Mouse (Mus musculus) neural tube, embryonic 13.5 days (tissue): ENCODE measurements around the gene Srf. TPM values are rescaled to one million over a fixed set of nuclear protein-coding genes. Genes with fewer than 3 reads are reported as not detected.

Experiments used
- ATAC-seq: fragments of 200-750 bp; cut with Nextera tagmentation; 2 replicates; pipeline ENCODE4 v1.8.0; 2017; ENCODE audit warnings: low read depth, mild to moderate bottlenecking, moderate TSS enrichment, moderate library complexity
- H3K27ac ChIP-seq: fragments of 300-500 bp; sonication (generic); replicated peaks from 2 replicates; pipeline ENCODE4 v1.5.1; 2015; ENCODE audit warnings: moderate library complexity, mild to moderate bottlenecking, inconsistent platforms
- H3K27me3 ChIP-seq: fragments of 300-500 bp; sonication (generic); 2 replicates; pipeline ENCODE4 v1.6.1; 2015; ENCODE audit warnings: mild to moderate bottlenecking, inconsistent platforms
- H3K36me3 ChIP-seq: fragments of 300-500 bp; sonication (generic); 2 replicates; pipeline ENCODE4 v1.6.1; 2015; ENCODE audit warnings: mild to moderate bottlenecking, inconsistent platforms
- H3K4me1 ChIP-seq: fragments of 300-500 bp; sonication (generic); replicated peaks from 2 replicates; pipeline ENCODE4 v1.6.1; 2015; ENCODE audit warnings: inconsistent platforms
- H3K4me2 ChIP-seq: fragments of 300-500 bp; sonication (generic); 2 replicates; pipeline ENCODE4 v1.6.1; 2015; ENCODE audit warnings: inconsistent platforms, mild to moderate bottlenecking, moderate library complexity
- H3K4me3 ChIP-seq: fragments of 300-500 bp; sonication (generic); 2 replicates; pipeline ENCODE4 v1.5.1; 2015; ENCODE audit warnings: mild to moderate bottlenecking, inconsistent platforms
- H3K9ac ChIP-seq: fragments of 300-500 bp; sonication (generic); 2 replicates; pipeline ENCODE4 v1.6.1; 2015; ENCODE audit warnings: moderate library complexity, mild to moderate bottlenecking, inconsistent platforms
- H3K9me3 ChIP-seq: fragments of 300-500 bp; sonication (generic); 2 replicates; pipeline ENCODE4 v1.6.1; 2016; ENCODE audit warnings: inconsistent platforms
- WGBS: fragments of 180-500 bp; shearing (Covaris S2); methylation state at CpG from one replicate; pipeline ENCODE4 v1.1.7; 2015; 5-methylcytosine and 5-hydroxymethylcytosine counted together
- polyA plus RNA-seq: library from polyadenylated mRNA; unstranded; fragments of >200 nt; fragmentation: Nextera tagmentation; extraction: Ambion mirVana; gene quantifications from 2 replicates; pipeline ENCODE4 v1.2.1, GENCODE M21; 2015

The Srf gene
- 4.7 and 5.4 TPM in 2 replicates for polyA plus RNA-seq

DNA sequence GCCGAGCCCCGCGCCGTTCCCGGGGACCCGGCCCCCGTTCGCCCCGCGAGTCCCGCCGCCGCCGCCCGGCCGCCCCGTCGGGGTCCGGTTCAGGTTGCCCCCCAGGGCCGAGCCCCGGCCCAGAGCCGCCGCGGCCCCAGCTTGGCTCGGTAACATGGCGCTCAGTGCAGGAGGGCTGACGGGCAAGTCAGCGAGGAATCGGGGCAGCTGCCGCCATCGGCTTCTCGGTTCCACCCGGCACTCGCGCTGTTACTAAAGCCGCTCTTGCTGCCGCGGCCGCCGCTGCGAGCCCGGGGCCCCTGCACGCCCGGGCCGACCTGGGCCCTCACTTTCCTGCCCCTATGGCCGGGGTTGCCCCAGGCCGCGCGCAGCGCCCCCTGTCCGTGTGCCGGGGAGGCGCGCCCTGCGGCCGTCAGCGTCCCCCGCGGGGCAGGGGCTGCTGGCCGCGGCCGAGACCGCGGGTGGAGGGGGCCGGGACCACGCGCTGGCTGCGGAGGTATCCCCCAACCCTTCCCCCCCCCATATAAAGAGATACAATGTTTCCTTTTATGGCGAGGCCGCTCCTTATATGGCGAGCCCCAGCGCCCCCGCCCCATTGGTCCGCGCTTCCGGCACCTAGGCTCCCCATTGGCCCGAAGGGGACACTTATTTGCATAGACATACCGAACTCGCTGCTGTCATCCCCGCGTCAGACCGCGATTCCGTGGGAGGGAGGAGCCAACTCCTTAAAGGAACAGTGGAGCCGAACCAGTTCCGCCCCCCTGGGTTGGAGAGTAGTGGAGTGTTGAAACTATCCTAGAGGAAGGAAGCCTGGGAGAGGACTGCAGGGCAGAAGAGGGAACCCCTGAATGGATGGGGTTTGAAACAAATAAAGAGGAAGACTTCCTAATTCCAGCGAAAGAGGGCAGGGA, at the start of gene Srf:
Gene Srf (minus strand): TSS at position 503 of the 911 bp plus-strand sequence.
- peaks cover 14% of the 10 kb centered on the region for H3K36me3 ChIP-seq
- peak within 1 kb of the TSS; percentile 95 for H3K27ac ChIP-seq
- peak within 1 kb of the TSS; percentile 94 for H3K4me2 ChIP-seq
- peak within 1 kb of the TSS; percentile 98 for H3K4me3 ChIP-seq
- H3K4me1 ChIP-seq, result peaks cover 45% of the 10 kb centered on the region
- no peaks in the 10 kb centered on the region for H3K27me3 ChIP-seq
- WGBS, result under 1% methylated on average over 81 of the region's 87 CpGs
- peak; percentile 95 for ATAC-seq
- H3K9ac ChIP-seq, result peak within 1 kb of the TSS; percentile 99
- H3K9me3 ChIP-seq, result no peaks in the 10 kb centered on the region

GRCm38 (mm10) chr17:46605126-46605525, 49.2 kb upstream of the Srf start:
- Histone ChIP-seq H3K9me3 (no peaks in the 10 kb centered on the region), H3K27ac (peak overlapping the region; percentile 74), H3K9ac (peak overlapping the region; percentile 52; the same call in 1 of the 2 replicates), H3K36me3 (no peaks in the 10 kb centered on the region), H3K27me3 (no peaks in the 10 kb centered on the region), H3K4me1 (peaks cover 48% of the 10 kb centered on the region), H3K4me2 (0 out of 2 replicates have a peak overlapping the region, but pooled peaks have one; percentile 13), H3K4me3 (no peak overlapping the region)
- no peak for ATAC-seq
- WGBS, result 45% methylated on average over 5 of the region's 5 CpGs

- Histone ChIP-seq H3K27me3 (no peaks in the 10 kb centered on the region), H3K4me3 (no peak overlapping the region), H3K9ac (no peak overlapping the region), H3K4me2 (no peak overlapping the region), H3K36me3 (no peaks in the 10 kb centered on the region), H3K27ac (0 out of 2 replicates have a peak overlapping the region, but pooled peaks have one; percentile 3), H3K9me3 (no peaks in the 10 kb centered on the region), H3K4me1 (peaks cover 35% of the 10 kb centered on the region)
- ATAC-seq, result no peak
- 96% methylated on average over 4 of the region's 4 CpGs for WGBS
Observed at GRCm38 (mm10) chr17:46603229-46603628, 47.3 kb upstream of the Srf start.

DNA sequence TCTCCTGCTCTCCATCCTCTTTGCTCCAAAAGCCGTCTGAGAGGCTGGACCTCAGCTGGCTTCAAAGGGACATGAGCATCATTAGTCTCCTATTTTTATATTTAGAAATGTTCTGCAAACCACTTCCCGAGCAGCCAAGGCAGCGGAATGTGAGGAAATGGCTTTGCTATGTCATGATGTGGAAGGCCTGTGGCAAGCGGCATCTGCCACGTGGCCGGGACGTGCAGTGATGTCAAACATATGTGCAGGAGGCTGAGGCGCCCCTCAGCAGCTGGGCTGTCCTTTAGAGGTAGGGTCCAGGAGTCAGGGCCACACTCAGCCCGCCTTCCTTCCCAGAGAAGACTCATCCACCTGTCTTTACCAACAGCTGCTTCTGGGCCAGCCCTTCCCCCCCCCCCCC, 46.2 kb upstream of the Srf start:
- Histone ChIP-seq H3K27me3 (no peaks in the 10 kb centered on the region), H3K27ac (peak overlapping the region; percentile 42; the same call in 1 of the 2 replicates), H3K36me3 (peaks cover 1% of the 10 kb centered on the region; the same call in 1 of the 2 replicates), H3K4me3 (no peak overlapping the region), H3K4me2 (no peak overlapping the region), H3K4me1 (peaks cover 25% of the 10 kb centered on the region), H3K9ac (no peak overlapping the region), H3K9me3 (no peaks in the 10 kb centered on the region)
- 72% methylated on average over 9 of the region's 9 CpGs for WGBS
- ATAC-seq, result no peak

DNA sequence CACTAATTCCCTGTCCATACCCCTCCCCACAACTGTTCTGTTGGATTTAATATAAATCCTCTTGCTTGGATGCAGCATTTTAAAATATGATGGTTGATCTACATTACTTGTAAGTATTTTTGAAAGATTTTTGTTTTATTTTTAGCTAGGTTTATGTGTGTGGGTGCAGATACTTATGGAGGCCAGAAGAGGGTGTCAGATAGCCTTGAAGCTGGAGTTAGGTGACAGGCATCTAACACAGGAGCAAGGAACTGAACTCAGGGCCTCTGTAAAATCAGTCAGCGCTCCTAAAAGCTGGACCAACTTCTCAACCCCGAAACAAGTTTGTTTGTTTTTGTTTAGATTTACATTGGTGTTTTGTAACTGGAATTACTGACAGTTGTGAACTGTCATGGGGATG, 44.6 kb upstream of the Srf start:
- Histone ChIP-seq H3K4me3 (no peak overlapping the region), H3K36me3 (peaks cover 8% of the 10 kb centered on the region; the same call in 1 of the 2 replicates), H3K9ac (no peak overlapping the region), H3K9me3 (no peaks in the 10 kb centered on the region), H3K27me3 (no peaks in the 10 kb centered on the region), H3K4me1 (peaks cover 17% of the 10 kb centered on the region), H3K4me2 (no peak overlapping the region), H3K27ac (no peak overlapping the region)
- 88% methylated on average over 2 of the region's 2 CpGs for WGBS
- no peak for ATAC-seq

DNA sequence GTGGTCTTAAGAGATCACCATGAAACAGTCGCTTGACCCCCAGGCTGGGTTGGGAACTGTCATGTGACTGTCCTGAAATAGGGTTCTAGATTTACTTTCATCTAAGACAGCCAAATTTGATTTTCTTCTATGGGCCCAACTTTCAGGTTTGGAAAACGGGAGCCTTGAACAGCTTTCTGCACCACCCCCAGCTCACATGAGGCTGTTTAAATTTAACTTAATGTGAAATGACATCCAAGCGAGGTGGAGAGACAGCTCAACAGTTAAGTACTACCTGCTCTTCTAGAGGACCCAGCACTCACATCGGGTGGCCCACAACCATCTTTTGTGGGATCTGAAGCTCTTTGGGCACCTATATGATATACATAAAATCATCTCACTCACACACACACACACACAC, 43.0 kb upstream of the Srf start:
- Histone ChIP-seq H3K36me3 (peaks cover 8% of the 10 kb centered on the region; the same call in 1 of the 2 replicates), H3K27me3 (no peaks in the 10 kb centered on the region), H3K4me1 (peaks cover 18% of the 10 kb centered on the region), H3K9ac (no peak overlapping the region), H3K27ac (no peak overlapping the region), H3K4me3 (no peak overlapping the region), H3K9me3 (no peaks in the 10 kb centered on the region), H3K4me2 (no peak overlapping the region)
- 90% methylated on average over 4 of the region's 4 CpGs for WGBS
- ATAC-seq, result no peak

DNA sequence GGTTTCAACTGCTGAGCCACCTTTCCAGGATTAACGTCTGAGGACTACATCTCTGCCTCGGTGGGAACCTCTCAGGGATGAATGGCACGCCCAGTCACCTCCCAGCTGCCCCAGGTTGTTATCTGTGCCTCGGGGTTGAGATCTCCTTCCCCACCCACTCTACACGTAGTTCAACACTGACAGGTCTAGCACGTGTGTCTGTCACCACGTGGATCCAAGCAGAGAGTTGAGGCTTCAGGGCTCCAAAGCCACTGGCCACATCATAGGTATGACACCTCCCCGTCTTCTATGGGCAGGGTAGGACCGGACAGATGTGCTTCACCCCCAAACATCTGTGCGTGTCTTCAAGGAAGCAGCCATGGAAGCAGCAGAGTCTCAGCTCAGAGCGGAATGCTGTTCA, 42.0 kb upstream of the Srf start:
- Histone ChIP-seq H3K27ac (no peak overlapping the region), H3K4me2 (no peak overlapping the region), H3K9ac (no peak overlapping the region), H3K9me3 (no peaks in the 10 kb centered on the region), H3K36me3 (peaks cover 8% of the 10 kb centered on the region; the same call in 1 of the 2 replicates), H3K27me3 (no peaks in the 10 kb centered on the region), H3K4me1 (peaks cover 25% of the 10 kb centered on the region), H3K4me3 (no peak overlapping the region)
- 95% methylated on average over 11 of the region's 11 CpGs for WGBS
- ATAC-seq, result no peak

DNA sequence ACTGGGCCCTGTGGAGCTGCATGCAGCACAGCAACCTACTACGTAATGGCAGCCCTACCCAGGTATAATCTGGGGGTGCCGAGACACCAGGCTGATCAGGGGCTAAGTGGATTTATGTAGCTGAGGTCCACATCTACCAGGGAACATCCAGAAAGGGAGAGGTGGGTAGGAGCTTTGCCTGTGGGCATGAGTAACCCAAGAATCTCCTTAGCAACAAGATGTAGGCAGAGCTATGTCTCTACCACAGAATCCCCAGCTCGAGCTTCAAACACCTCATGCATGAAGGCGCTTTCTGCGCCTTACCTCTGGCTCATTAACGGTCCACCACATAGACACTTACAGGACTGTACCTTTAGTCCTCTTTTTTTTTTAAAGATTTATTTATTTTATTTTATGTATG, 39.4 kb upstream of the Srf start:
- H3K27me3 ChIP-seq, result no peaks in the 10 kb centered on the region
- ATAC-seq, result no peak
- no peak overlapping the region for H3K9ac ChIP-seq
- peaks cover 24% of the 10 kb centered on the region for H3K4me1 ChIP-seq
- no peak overlapping the region for H3K4me2 ChIP-seq
- peak overlapping the region; percentile 55; the same call in 1 of the 2 replicates for H3K27ac ChIP-seq
- H3K4me3 ChIP-seq, result no peak overlapping the region
- WGBS, result 85% methylated on average over 6 of the region's 6 CpGs
- H3K36me3 ChIP-seq, result peaks cover 15% of the 10 kb centered on the region
- no peaks in the 10 kb centered on the region for H3K9me3 ChIP-seq

DNA sequence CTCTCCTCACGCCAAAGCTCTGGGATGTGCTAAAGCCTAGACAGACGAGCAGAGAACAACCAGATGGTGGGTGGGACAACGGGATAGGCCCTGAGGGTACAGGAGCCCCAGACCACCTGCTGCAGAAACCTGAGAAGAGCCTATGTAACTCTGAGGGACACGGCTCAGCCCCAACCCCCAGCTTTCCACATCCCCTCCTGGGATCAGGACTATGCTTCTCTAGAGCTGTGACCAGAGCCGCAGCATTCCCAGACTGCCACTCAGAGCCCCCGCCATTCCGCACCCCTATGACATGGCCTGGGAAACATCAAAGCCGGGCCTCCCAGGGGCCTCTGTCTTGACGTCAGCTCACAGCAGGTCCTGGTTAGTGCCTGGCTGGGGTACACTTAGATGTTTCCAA, 38.6 kb upstream of the Srf start:
- no peaks in the 10 kb centered on the region for H3K27me3 ChIP-seq
- peak overlapping the region; percentile 55; the same call in 1 of the 2 replicates for H3K27ac ChIP-seq
- peak; percentile 49; the same call in 1 of the 2 replicates for ATAC-seq
- H3K4me1 ChIP-seq, result peaks cover 24% of the 10 kb centered on the region
- H3K9me3 ChIP-seq, result no peaks in the 10 kb centered on the region
- peaks cover 22% of the 10 kb centered on the region for H3K36me3 ChIP-seq
- H3K9ac ChIP-seq, result no peak overlapping the region
- 39% methylated on average over 9 of the region's 9 CpGs for WGBS
- H3K4me2 ChIP-seq, result no peak overlapping the region
- no peak overlapping the region for H3K4me3 ChIP-seq

DNA sequence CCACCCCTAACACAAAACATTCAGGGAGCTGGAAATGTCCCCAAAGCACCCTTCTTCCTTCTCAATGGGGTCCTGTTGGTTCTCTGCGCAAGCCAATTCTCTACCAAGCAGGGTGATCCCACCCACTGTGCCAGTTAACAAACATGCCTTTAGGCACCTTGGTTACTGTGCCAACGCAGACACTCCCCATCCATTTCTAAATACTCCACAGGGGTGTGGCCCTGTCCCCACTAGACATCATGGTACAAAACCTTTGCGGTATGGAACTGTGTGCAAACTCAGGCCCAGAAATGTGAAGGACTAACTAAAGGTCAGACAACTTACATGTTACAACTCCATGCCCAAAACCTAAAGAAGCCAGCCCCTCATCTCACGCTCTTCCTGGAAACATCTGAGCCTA, 37.1 kb upstream of the Srf start:
- Histone ChIP-seq H3K27me3 (no peaks in the 10 kb centered on the region), H3K9ac (no peak overlapping the region), H3K4me1 (peaks cover 24% of the 10 kb centered on the region), H3K9me3 (no peaks in the 10 kb centered on the region), H3K36me3 (peaks cover 37% of the 10 kb centered on the region), H3K27ac (no peak overlapping the region), H3K4me2 (no peak overlapping the region), H3K4me3 (no peak overlapping the region)
- 82% methylated on average over 4 of the region's 4 CpGs for WGBS
- ATAC-seq, result no peak

GRCm38 (mm10) chr17:46591406-46591805, 35.4 kb upstream of the Srf start:
- H3K4me2 ChIP-seq, result no peak overlapping the region
- H3K27ac ChIP-seq, result no peak overlapping the region
- H3K36me3 ChIP-seq, result peaks cover 46% of the 10 kb centered on the region
- ATAC-seq, result no peak
- no peak overlapping the region for H3K9ac ChIP-seq
- H3K9me3 ChIP-seq, result no peaks in the 10 kb centered on the region
- 85% methylated on average over 19 of the region's 19 CpGs for WGBS
- H3K27me3 ChIP-seq, result no peaks in the 10 kb centered on the region
- H3K4me3 ChIP-seq, result no peak overlapping the region
- peaks cover 24% of the 10 kb centered on the region for H3K4me1 ChIP-seq

- H3K27me3 ChIP-seq, result no peaks in the 10 kb centered on the region
- H3K4me2 ChIP-seq, result no peak overlapping the region
- H3K4me1 ChIP-seq, result peaks cover 21% of the 10 kb centered on the region
- no peak overlapping the region for H3K9ac ChIP-seq
- H3K9me3 ChIP-seq, result no peaks in the 10 kb centered on the region
- H3K27ac ChIP-seq, result no peak overlapping the region
- H3K4me3 ChIP-seq, result no peak overlapping the region
- H3K36me3 ChIP-seq, result peaks cover 55% of the 10 kb centered on the region
- no peak for ATAC-seq
- 87% methylated on average over 7 of the region's 7 CpGs for WGBS
Observed at GRCm38 (mm10) chr17:46590439-46590838, 34.5 kb upstream of the Srf start.
